Mouse (Mus musculus): ENCODE results near the gene Ddx24.
A peak's percentile ranks its signal among the peaks of the same experiment; 100 is the strongest.

The Ddx24 gene

GRCm38 (mm10) chr12:103388505-103389347 is 36.9 kb downstream of the Ddx24 start, which contains the start of gene Otub2:
Otub2 (plus strand) TSS chr12:103388682.
- DNase-seq, result peak; percentile 97

DNA sequence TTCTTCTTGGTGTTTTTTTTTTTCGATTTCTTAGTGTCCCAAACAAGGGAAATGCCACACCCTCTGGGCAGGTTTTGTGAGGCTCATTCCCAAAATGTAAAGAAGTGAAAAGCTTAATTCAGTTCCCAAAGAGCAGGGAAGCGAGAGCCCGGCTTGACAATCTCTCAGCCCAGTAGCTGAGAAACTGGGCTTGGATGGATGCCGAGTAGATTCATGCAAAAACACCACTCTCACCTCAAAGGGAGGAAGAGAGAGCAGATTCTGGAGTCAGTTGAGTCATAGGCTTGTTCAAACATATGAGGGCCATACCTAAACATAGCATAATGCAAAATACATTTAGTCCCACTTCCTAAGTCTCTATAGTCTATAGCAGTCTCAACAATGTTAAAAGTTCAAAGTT is 45.4 kb downstream of the Ddx24 start:
- DNase-seq, result no peak

DNA sequence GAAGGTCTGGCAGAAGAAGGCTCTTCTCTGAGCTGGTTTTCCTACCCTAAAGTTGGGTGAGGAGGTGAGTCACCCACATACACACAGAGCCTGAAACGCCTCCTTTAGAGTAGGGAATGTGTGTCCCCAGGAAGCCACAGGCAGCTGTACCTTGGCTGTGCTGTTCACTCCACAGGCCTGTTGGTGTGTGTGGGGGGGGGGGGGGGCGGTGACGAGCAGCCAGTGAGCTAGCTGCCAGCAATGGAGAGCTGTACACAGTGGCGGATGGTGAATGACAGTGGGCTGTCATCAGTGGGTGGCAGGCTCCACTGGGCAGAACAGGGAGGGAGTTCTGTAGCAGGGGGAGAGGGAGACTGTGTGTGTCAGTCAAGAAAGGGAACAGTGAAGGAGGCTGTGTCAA is 48.9 kb downstream of the Ddx24 start:
- no peak for DNase-seq

DNA sequence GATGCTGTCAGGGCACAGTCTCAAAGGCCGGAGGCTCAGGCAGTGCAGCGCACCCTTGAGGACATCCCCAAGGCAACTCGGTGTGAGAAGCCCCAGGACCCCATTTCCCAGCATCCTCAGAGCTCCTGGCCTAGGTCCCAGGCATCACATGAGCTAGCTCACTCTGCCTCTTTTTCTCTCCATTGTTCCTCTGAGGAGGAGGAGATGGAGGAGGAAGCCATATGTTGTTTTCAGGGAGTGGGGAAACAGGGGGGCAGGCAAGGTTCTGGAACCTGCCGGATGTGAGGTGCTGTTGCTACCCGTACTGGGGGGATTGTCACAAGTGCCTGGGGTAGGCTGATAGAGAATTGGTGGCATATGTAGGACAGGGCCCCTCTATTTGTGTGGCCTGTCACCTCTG is 49.5 kb downstream of the Ddx24 start:
- DNase-seq, result no peak

DNA sequence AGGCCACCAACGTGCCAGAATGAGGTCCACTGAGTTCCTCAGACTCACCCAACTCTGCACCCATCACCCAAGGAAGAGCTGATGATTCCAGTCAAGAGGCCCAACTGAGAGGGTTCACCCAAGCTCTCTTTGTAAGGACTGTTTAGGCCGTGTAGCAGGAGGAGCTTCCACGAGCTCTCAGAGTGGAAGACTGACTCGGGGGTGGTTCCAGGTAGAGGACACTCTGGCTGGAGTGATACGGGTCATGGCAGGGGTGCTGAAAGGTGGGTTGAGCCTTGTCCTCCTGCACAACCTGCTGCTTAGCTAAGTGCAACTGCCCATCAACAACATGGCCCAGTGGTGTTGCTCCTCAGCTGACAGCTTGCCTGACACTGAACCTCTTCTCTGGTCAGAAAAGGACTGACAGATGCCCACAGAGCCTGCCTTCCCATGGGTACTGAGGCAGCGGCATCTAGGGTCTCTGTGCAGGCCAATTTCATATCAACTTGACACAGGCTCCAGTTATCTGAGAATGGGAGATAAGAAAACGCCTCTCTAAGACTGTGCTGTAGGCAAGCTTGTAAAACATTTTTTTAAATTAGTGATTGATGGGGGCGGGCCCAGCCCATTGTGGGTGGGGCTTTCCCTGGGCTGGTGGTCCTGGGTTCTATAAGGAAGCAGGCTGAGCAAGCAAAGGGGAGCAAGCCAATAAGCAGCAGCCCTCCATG is 51.9 kb downstream of the Ddx24 start:
- DNase-seq, result no peak

DNA sequence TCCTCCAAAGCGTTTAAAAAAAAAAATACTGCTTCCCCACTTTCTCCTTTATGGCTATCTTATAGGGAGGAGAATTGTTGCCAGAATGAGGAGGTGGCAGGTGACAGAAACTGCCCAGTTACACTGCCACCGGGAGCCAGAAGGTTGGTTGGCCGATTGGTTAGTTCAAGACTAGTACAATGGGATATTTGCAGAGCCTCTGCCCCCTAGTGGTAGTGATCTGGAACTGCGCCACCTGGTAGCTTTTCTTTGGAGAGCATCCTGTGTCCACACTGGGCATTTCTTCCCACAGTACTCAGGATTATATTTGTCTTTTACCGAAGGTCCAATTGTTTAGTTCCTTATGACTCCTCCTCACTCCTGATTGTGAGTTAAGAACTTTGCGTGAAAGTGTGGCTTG is 53.9 kb downstream of the Ddx24 start:
- peak; percentile 37 for DNase-seq

DNA sequence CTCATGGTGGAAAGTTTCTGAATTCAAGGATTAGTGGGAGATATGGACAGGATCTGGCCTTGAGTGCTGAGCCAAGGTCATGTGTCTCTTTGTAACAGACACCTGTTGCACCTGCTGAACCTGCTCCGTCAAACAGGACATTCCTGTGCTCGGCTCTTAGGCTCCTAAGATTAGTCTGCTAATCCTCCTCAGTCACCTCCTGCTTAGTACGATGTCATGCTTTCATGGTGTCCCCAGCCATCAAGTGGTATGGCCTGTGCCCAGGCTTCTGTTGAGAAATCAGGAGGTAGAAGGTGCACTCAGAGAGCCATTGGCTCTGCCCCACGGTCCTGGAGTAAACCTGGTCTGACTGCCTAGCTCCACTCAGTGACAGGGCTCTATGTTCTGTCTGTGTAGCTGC is 54.8 kb downstream of the Ddx24 start:
- DNase-seq, result no peak

DNA sequence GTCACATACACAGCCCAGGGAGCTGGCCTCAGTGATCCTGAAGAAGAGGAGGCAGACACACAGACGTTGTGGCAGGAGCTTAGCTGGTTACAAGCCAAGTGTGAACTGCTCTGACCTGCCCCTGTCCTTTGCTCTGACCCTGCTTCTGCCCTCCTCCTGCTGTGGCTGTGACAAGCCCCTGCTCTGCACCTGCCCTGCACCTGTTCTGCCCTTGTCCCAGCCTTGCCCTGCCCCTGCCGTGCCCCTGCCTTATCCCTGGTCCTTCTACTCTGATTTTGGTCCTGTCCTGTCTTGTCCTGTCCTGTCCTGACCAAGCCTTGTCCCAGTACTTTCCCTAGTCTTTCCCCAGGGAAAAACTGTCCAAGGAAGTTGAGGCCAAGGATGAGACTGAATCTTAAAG is 56.9 kb downstream of the Ddx24 start:
- DNase-seq, result no peak

GRCm38 (mm10) chr12:103368326-103368669 is 57.3 kb downstream of the Ddx24 start:
- no peak for DNase-seq

GRCm38 (mm10) chr12:103367620-103368325 is 57.9 kb downstream of the Ddx24 start:
- peak; percentile 29 for DNase-seq

GRCm38 (mm10) chr12:103367171-103367570 is 58.5 kb downstream of the Ddx24 start:
- no peak for DNase-seq

- DNase-seq, result no peak
Observed at GRCm38 (mm10) chr12:103362336-103362735, 63.3 kb downstream of the Ddx24 start.

DNA sequence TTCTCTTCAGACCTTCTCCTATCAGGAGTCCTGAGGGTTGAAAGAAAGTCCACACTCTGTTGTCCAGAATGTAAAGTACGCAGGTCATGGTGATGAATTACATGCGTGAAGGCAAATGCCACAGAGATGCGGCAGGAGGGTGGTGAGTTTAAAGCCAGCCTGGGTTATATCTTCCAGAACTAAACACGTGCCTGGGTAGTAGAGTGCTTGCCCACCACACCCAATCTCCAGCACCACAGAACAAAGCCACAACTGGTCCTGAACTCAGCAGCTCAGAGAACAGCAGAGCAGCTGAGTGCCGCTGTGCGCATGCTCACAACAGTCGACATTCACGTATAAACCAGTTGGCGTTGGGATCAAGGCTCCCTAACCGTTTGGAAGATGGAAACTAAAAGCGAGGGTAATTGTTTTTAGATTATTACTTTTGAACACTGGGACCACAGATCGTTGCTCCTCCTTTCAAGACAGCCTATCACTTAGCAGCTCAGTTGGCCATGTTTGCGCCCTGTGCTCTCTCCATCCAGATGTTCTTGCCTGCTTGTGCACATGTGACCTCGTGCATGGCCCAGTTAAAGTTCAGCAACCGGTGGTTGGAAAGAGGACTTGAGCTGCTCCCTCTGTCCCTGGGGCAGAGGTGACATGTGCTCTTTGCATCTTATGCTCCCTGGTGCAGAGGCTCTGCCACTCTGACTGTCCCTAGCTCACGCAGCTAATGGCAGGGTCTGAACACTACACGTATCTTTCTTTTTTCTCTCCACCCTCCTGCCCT is 63.9 kb downstream of the Ddx24 start:
- no peak for DNase-seq

- DNase-seq, result no peak
Observed at GRCm38 (mm10) chr12:103360812-103361211, 64.8 kb downstream of the Ddx24 start.

DNA sequence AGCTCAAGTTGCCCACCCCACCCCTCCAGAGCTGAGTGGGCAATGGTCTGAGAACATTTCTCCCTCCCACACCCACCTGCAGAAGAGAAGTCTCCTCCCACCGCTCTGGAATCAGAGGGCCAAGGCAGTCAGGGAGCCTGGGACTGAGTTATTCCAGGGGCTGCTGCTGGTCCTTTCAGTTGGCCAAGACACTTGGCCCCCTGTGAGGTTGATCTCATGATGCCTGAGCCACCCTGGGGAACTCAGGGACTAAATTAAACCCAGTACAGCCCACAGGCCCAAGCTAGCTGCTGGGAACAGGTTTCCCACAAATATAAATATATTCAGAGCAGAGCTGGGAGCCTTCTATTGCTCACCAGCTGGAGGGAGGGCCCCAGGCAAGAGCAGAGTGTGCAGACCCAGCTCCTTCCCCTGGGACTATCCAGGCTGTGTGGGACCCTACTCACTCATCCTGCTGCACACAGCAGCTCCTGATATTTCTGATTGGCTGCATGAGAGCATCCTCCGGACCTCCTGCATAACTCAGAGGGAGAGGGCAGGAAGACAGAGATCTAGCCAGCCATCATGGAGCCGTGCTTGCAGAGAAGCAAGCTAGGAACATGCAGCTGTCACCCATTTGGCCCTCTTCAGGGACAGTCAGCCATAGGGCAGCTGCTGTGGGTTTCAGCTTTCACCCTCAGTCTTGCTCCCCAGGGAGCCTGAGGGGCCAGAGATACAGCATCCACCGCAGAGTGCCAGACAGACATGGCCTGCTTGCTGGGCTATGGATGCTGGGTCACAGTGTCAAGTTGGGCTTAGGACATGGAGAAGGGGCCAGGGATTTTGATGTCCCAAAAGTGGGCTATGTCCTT is 66.5 kb downstream of the Ddx24 start:
- no peak for DNase-seq

DNA sequence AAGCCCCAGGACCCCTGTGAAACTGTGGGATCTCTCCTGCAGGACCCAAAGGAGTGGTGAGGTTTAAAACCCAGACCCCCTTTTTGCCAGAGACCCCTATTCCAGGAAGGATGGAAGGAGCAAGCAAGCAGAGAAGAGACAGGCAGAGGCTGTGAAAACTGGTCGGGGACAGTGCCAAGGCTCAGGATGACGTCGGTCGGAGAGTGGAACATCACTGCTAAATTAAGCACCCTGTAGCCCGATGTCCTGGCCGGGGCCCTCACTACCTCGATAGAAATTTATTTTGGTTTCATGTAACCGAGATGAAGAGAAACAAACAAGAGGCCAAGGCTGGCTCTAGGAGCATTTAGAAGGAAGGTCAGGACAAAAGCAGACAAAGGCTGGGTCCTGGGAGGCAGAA is 67.4 kb downstream of the Ddx24 start:
- DNase-seq, result no peak

Measured in kidney, adult 11 months (tissue).